ENCODE assay signal across 15 mouse cellular contexts in the genomic region with DNA sequence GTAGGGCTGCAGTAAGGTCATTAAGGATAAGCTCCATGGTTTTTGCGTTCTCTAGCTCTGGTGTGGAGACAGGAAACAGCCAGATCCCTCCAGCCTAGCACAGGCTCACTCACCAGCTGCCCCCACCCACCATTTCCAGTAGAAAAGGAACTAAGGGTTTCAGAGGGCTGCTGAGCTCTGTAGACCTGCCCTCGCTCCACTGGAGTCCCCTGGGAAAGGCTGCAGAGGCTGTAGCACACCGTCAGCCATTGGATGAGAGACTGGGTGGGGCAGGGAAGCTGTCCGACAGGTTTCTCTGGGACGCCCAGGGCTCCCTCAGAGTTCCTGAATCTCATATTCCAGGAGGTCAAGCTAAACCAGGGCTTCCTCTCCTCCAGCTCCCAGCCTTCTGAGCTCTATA. TPM values are rescaled to one million over a fixed set of nuclear protein-coding genes. Genes with fewer than 3 reads are reported as not detected.
A peak's percentile ranks its signal among the peaks of the same experiment; 100 is the strongest.
DNase-seq lines count a peak whose midpoint lies in the region; ATAC-seq and TF ChIP-seq lines count a peak whose summit lies in the region.
"Had no signal": no experiment of that assay in that cellular context is flagged by ENCODE, and none has a peak within 500 bp of the region (broad histone marks: within the 10 kb centered on the region; RNA-seq: fewer than 3 reads in every experiment).

No protein-coding gene starts in this region.

- ATAC-seq in embryonic facial prominence, embryonic 14.5 days (ENCODE audit: low read depth), result peak; percentile 84
- ATAC-seq in liver, embryonic 11.5 days (replicated peaks; ENCODE audit: low FRiP score), result no peak
- ATAC-seq: forebrain, embryonic 14.5 days had no signal

- no peak overlapping the region for H3K9ac ChIP-seq in embryonic facial prominence, embryonic 14.5 days (ENCODE audit: low read depth, low read length)
- H3K9ac ChIP-seq in liver, embryonic 11.5 days (ENCODE audit: low read depth, low read length), result no peak overlapping the region

- H3K27me3 ChIP-seq in heart, embryonic 10.5 days (ENCODE audit: insufficient read depth, poor library complexity, severe bottlenecking), result no peaks in the 10 kb centered on the region
- no peaks in the 10 kb centered on the region for H3K27me3 ChIP-seq in embryonic facial prominence, embryonic 14.5 days (replicated peaks; ENCODE audit: control insufficient read depth, insufficient read depth, low read length)
- H3K27me3 ChIP-seq in liver, embryonic 11.5 days (replicated peaks; ENCODE audit: control insufficient read depth, insufficient read depth, low read length), result no peaks in the 10 kb centered on the region
- no peaks in the 10 kb centered on the region for H3K27me3 ChIP-seq in thymus, adult 2 months (ENCODE audit: control insufficient read depth, insufficient read depth, low read length)

- H3K36me3 ChIP-seq in heart, embryonic 10.5 days, result peaks cover 52% of the 10 kb centered on the region
- H3K36me3 ChIP-seq in embryonic facial prominence, embryonic 14.5 days (ENCODE audit: control insufficient read depth, insufficient read depth, low read length), result peaks cover 44% of the 10 kb centered on the region
- peaks cover 17% of the 10 kb centered on the region for H3K36me3 ChIP-seq in liver, embryonic 11.5 days (ENCODE audit: control insufficient read depth, insufficient read depth, low read length)
- H3K36me3 ChIP-seq in thymus, adult 2 months (ENCODE audit: control insufficient read depth, insufficient read depth, low read length), result peaks cover 10% of the 10 kb centered on the region

- H3K27ac ChIP-seq in heart, embryonic 10.5 days, result peak overlapping the region; percentile 85
- H3K27ac ChIP-seq in embryonic facial prominence, embryonic 14.5 days (replicated peaks; ENCODE audit: low read depth, low read length), result peak overlapping the region; percentile 76
- no peak overlapping the region for H3K27ac ChIP-seq in liver, embryonic 11.5 days (ENCODE audit: low read depth, low read length)
- no peak overlapping the region for H3K27ac ChIP-seq in thymus, adult 2 months (ENCODE audit: control insufficient read depth, insufficient read depth, low read length)

- H3K4me1 ChIP-seq in heart, embryonic 10.5 days, result peaks cover 61% of the 10 kb centered on the region
- peaks cover 37% of the 10 kb centered on the region for H3K4me1 ChIP-seq in embryonic facial prominence, embryonic 14.5 days (ENCODE audit: control insufficient read depth, insufficient read depth, low read length)
- peaks cover 35% of the 10 kb centered on the region for H3K4me1 ChIP-seq in liver, embryonic 11.5 days (replicated peaks; ENCODE audit: control insufficient read depth, insufficient read depth, low read length)
- peaks cover 35% of the 10 kb centered on the region for H3K4me1 ChIP-seq in thymus, adult 2 months (replicated peaks; ENCODE audit: control insufficient read depth, insufficient read depth, low read length)

- 51% methylated on average over 5 of the region's 5 CpGs for WGBS in heart, embryonic 10.5 days
- 40% methylated on average over 5 of the region's 5 CpGs for WGBS in embryonic facial prominence, embryonic 14.5 days
- WGBS in liver, embryonic 11.5 days, result 39% methylated on average over 5 of the region's 5 CpGs
- WGBS in thymus, adult 2 months, result 78% methylated on average over 5 of the region's 5 CpGs

- TF ChIP-seq POLR2A in thymus, adult 2 months (IDR thresholded peaks at IDR 0.05; ENCODE audit: control insufficient read depth, extremely low read depth, insufficient read depth, low read length, poor library complexity), result no peak

- DNase-seq in heart, embryonic 10.5 days (ENCODE audit: low spot score), result no peak
- DNase-seq in heart, postnatal 4 days, result no peak
- DNase-seq in embryonic facial prominence, embryonic 14.5 days (ENCODE audit: low spot score), result peak; percentile 87
- DNase-seq in kidney, postnatal 10 days, result peak; percentile 73
- DNase-seq in lung, postnatal 4 days, result peak; percentile 67 to 81
- DNase-seq in adrenal gland, adult 18-20 months (ENCODE audit: low spot score in 2 of 2), result no peak
- no peak for DNase-seq in liver, embryonic 11.5 days (ENCODE audit: low spot score)
- DNase-seq in thymus, adult 2 months, result no peak
- DNase-seq: cerebellum, adult 2 months had no signal

- no peaks in the 10 kb centered on the region for H3K9me3 ChIP-seq in heart, embryonic 10.5 days
- no peaks in the 10 kb centered on the region for H3K9me3 ChIP-seq in embryonic facial prominence, embryonic 14.5 days (ENCODE audit: control insufficient read depth, low read length)
- H3K9me3 ChIP-seq in liver, embryonic 11.5 days (ENCODE audit: control insufficient read depth, low read length), result no peaks in the 10 kb centered on the region

- no peak for TF ChIP-seq CTCF in thymus, adult 2 months (IDR thresholded peaks at IDR 0.05; ENCODE audit: borderline replicate concordance, control insufficient read depth, extremely low read depth, insufficient read depth, low read length, poor library complexity)

- no peak overlapping the region for H3K4me3 ChIP-seq in heart, embryonic 10.5 days
- H3K4me3 ChIP-seq in embryonic facial prominence, embryonic 14.5 days (ENCODE audit: low read depth, low read length), result no peak overlapping the region
- no peak overlapping the region for H3K4me3 ChIP-seq in liver, embryonic 11.5 days (ENCODE audit: low read depth, low read length)
- no peak overlapping the region for H3K4me3 ChIP-seq in thymus, adult 2 months (ENCODE audit: control insufficient read depth, insufficient read depth, low read length)

- peak overlapping the region; percentile 11; the same call in 1 of the 2 replicates for H3K4me2 ChIP-seq in embryonic facial prominence, embryonic 14.5 days (ENCODE audit: low read depth, low read length)
- no peak overlapping the region for H3K4me2 ChIP-seq in liver, embryonic 11.5 days

RNA-seq across cellular contexts. Expression of gene Jup, which starts 11.0 kb away (rescaled TPM):
- polyA plus RNA-seq in heart, embryonic 10.5 days (2016; fragmentation: Nextera tagmentation; extraction: Ambion mirVana), result 91.3 and 112 TPM in 2 replicates
- total RNA-seq in heart, postnatal 4 days (2021), result 100 to 1,000 TPM; 223 to 234 TPM
- 107 and 116 TPM in 2 replicates for polyA plus RNA-seq in embryonic facial prominence, embryonic 14.5 days (2014; fragmentation: Nextera tagmentation; extraction: Ambion mirVana)
- 10 to 100 TPM; 55.3 to 64.5 TPM for total RNA-seq in adrenal gland, adult 18-20 months (2021)
- polyA plus RNA-seq in liver, embryonic 11.5 days (2014; fragmentation: Nextera tagmentation; extraction: Ambion mirVana), result 38.8 and 41.6 TPM in 2 replicates
- polyA plus RNA-seq in thymus, adult 2 months (2012; rRNA removed), result 220 and 221 TPM in 2 replicates

RNA-seq across cellular contexts. Expression of gene P3h4, which starts 28.1 kb away (rescaled TPM):
- polyA plus RNA-seq in heart, embryonic 10.5 days (2016; fragmentation: Nextera tagmentation; extraction: Ambion mirVana), result 71.1 and 81.8 TPM in 2 replicates
- 10 to 100 TPM; 28.0 to 30.0 TPM for total RNA-seq in heart, postnatal 4 days (2021)
- polyA plus RNA-seq in embryonic facial prominence, embryonic 14.5 days (2014; fragmentation: Nextera tagmentation; extraction: Ambion mirVana), result 92.8 and 100 TPM in 2 replicates
- total RNA-seq in adrenal gland, adult 18-20 months (2021), result 10 to 100 TPM; 26.3 to 33.5 TPM
- polyA plus RNA-seq in liver, embryonic 11.5 days (2014; fragmentation: Nextera tagmentation; extraction: Ambion mirVana), result 24.5 and 25.8 TPM in 2 replicates
- polyA plus RNA-seq in thymus, adult 2 months (2012; rRNA removed), result 22.3 and 23.6 TPM in 2 replicates

RNA-seq across cellular contexts. Expression of gene Fkbp10, which starts 28.9 kb away (rescaled TPM):
- polyA plus RNA-seq in heart, embryonic 10.5 days (2016; fragmentation: Nextera tagmentation; extraction: Ambion mirVana), result 107 and 123 TPM in 2 replicates
- total RNA-seq in heart, postnatal 4 days (2021), result 10 to 100 TPM; 68.8 to 76.1 TPM
- 208 TPM in 2 replicates for polyA plus RNA-seq in embryonic facial prominence, embryonic 14.5 days (2014; fragmentation: Nextera tagmentation; extraction: Ambion mirVana)
- 10 to 100 TPM; 13.4 to 19.0 TPM for total RNA-seq in adrenal gland, adult 18-20 months (2021)
- polyA plus RNA-seq in liver, embryonic 11.5 days (2014; fragmentation: Nextera tagmentation; extraction: Ambion mirVana), result 39.9 and 43.2 TPM in 2 replicates
- 7.8 and 9.5 TPM in 2 replicates for polyA plus RNA-seq in thymus, adult 2 months (2012; rRNA removed)
- total RNA-seq: megakaryocyte-erythroid progenitor cell, adult 5-6 weeks had no signal

RNA-seq across cellular contexts. Expression of gene Hap1, which starts 30.7 kb away (rescaled TPM):
- 5.1 and 8.4 TPM in 2 replicates for polyA plus RNA-seq in heart, embryonic 10.5 days (2016; fragmentation: Nextera tagmentation; extraction: Ambion mirVana)
- total RNA-seq in heart, postnatal 4 days (2021), result 1 to 10 TPM; 3.1 to 4.1 TPM
- 3.2 and 4.4 TPM in 2 replicates for polyA plus RNA-seq in embryonic facial prominence, embryonic 14.5 days (2014; fragmentation: Nextera tagmentation; extraction: Ambion mirVana)
- total RNA-seq in adrenal gland, adult 18-20 months (2021), result 10 to 100 TPM; 46.9 to 49.7 TPM
- polyA plus RNA-seq in liver, embryonic 11.5 days (2014; fragmentation: Nextera tagmentation; extraction: Ambion mirVana), result 0.82 and 1.5 TPM in 2 replicates
- 7.7 and 8.6 TPM in 2 replicates for polyA plus RNA-seq in thymus, adult 2 months (2012; rRNA removed)
- total RNA-seq: hematopoietic stem cell, adult 5-6 weeks; megakaryocyte-erythroid progenitor cell, adult 5-6 weeks had no signal

RNA-seq across cellular contexts. Expression of gene Gast, which starts 52.4 kb away (rescaled TPM):
- not detected in 2 replicates for polyA plus RNA-seq in heart, embryonic 10.5 days (2016; fragmentation: Nextera tagmentation; extraction: Ambion mirVana)
- not detected for total RNA-seq in heart, postnatal 4 days (2021)
- polyA plus RNA-seq in embryonic facial prominence, embryonic 14.5 days (2014; fragmentation: Nextera tagmentation; extraction: Ambion mirVana), result 1.0 and 1.1 TPM in 2 replicates
- total RNA-seq in adrenal gland, adult 18-20 months (2021), result not detected
- not detected in 2 replicates for polyA plus RNA-seq in liver, embryonic 11.5 days (2014; fragmentation: Nextera tagmentation; extraction: Ambion mirVana)
- polyA plus RNA-seq in thymus, adult 2 months (2012; rRNA removed), result 2.0 and 2.4 TPM in 2 replicates
- total RNA-seq: hematopoietic stem cell, adult 5-6 weeks; left cerebral cortex, adult 8-10 months; megakaryocyte-erythroid progenitor cell, adult 5-6 weeks had no signal
- polyA plus RNA-seq: C2C12; cerebellum, adult 2 months; neural tube, embryonic 14.5 days had no signal

Comparison
In these comparisons a context has a peak if more than half of its experiments do, and no peak if none do; other contexts are left out.
1. DNase-seq: peak in embryonic facial prominence, embryonic 14.5 days (single experiment), kidney, postnatal 10 days (single experiment) and lung, postnatal 4 days (2 of 2); none in heart, embryonic 10.5 days (single experiment), heart, postnatal 4 days (single experiment), adrenal gland, adult 18-20 months (0 of 2), liver, embryonic 11.5 days (single experiment) and thymus, adult 2 months (single experiment).
2. H3K27ac ChIP-seq: peak in heart, embryonic 10.5 days (single experiment) and embryonic facial prominence, embryonic 14.5 days (single experiment); none in liver, embryonic 11.5 days (single experiment) and thymus, adult 2 months (single experiment).